Mouse (Mus musculus) hindbrain, embryonic 15.5 days (tissue): ENCODE results near the gene Plcl1. TPM values are rescaled to one million over a fixed set of nuclear protein-coding genes. Genes with fewer than 3 reads are reported as not detected.

Experiments used
- ATAC-seq: fragments of 200-750 bp; cut with Nextera tagmentation; 2 replicates; pipeline ENCODE4 v1.8.0; 2017; ENCODE audit warnings: low read depth, moderate number of reproducible peaks, moderate TSS enrichment; ENCODE audit not compliant: low FRiP score
- H3K27ac ChIP-seq: fragments of 300-500 bp; sonication (generic); replicated peaks from 2 replicates; pipeline ENCODE4 v1.5.1; 2015; ENCODE audit warnings: mild to moderate bottlenecking, inconsistent platforms
- H3K27me3 ChIP-seq: fragments of 300-500 bp; sonication (generic); 2 replicates; pipeline ENCODE4 v1.6.1; 2015; ENCODE audit warnings: control low read depth, inconsistent platforms
- H3K36me3 ChIP-seq: fragments of 300-500 bp; sonication (generic); 2 replicates; pipeline ENCODE4 v1.6.1; 2015; ENCODE audit warnings: control low read depth, inconsistent platforms
- H3K4me1 ChIP-seq: fragments of 300-500 bp; sonication (generic); replicated peaks from 2 replicates; pipeline ENCODE4 v1.6.1; 2015; ENCODE audit warnings: control low read depth, inconsistent platforms
- H3K4me2 ChIP-seq: fragments of 300-500 bp; sonication (generic); 2 replicates; pipeline ENCODE4 v1.6.1; 2015; ENCODE audit warnings: moderate library complexity, mild to moderate bottlenecking, inconsistent platforms
- H3K4me3 ChIP-seq: fragments of 300-500 bp; sonication (generic); 2 replicates; pipeline ENCODE4 v1.5.1; 2015; ENCODE audit warnings: mild to moderate bottlenecking, inconsistent platforms
- H3K9ac ChIP-seq: fragments of 300-500 bp; sonication (generic); 2 replicates; pipeline ENCODE4 v1.6.1; 2015; ENCODE audit warnings: inconsistent platforms
- H3K9me3 ChIP-seq: fragments of 300-500 bp; sonication (generic); 2 replicates; pipeline ENCODE4 v1.6.1; 2016; ENCODE audit warnings: control low read depth, inconsistent platforms
- WGBS: fragments of 180-500 bp; shearing (Covaris S2); methylation state at CpG from one replicate; pipeline ENCODE4 v1.1.7; 2015; 5-methylcytosine and 5-hydroxymethylcytosine counted together
- polyA plus RNA-seq: library from polyadenylated mRNA; unstranded; fragments of >200 nt; fragmentation: Nextera tagmentation; extraction: Ambion mirVana; gene quantifications from 2 replicates; pipeline ENCODE4 v1.2.1, GENCODE M21; 2015

Gene Plcl1
- polyA plus RNA-seq, 1 experiment from 2014 or later = 4.5 TPM

GRCm38 (mm10) chr1:55633326-55633725 lies 227.6 kb downstream of the Plcl1 start:
- no peaks in the 10 kb centered on the region for H3K27me3 ChIP-seq
- no peaks in the 10 kb centered on the region for H3K36me3 ChIP-seq
- 71% methylated on average over 4 of the region's 4 CpGs for WGBS
- H3K4me1 ChIP-seq = no peaks in the 10 kb centered on the region
- H3K4me3 ChIP-seq = no peak overlapping the region
- no peaks in the 10 kb centered on the region for H3K9me3 ChIP-seq
- no peak overlapping the region for H3K9ac ChIP-seq
- H3K27ac ChIP-seq = no peak overlapping the region
- no peak overlapping the region for H3K4me2 ChIP-seq
- no peak for ATAC-seq

GRCm38 (mm10) chr1:55659518-55660210 lies 253.9 kb downstream of the Plcl1 start:
- H3K27ac ChIP-seq = no peak overlapping the region
- H3K36me3 ChIP-seq = no peaks in the 10 kb centered on the region
- no peaks in the 10 kb centered on the region for H3K27me3 ChIP-seq
- H3K4me1 ChIP-seq = peaks cover 5% of the 10 kb centered on the region
- 65% methylated on average over 8 of the region's 8 CpGs for WGBS
- H3K9me3 ChIP-seq = no peaks in the 10 kb centered on the region
- no peak overlapping the region for H3K4me3 ChIP-seq
- H3K4me2 ChIP-seq = no peak overlapping the region
- peak; percentile 58 for ATAC-seq
- no peak overlapping the region for H3K9ac ChIP-seq

- H3K4me1 ChIP-seq = peaks cover 21% of the 10 kb centered on the region
- H3K4me2 ChIP-seq = no peak overlapping the region
- 64% methylated on average over 2 of the region's 2 CpGs for WGBS
- no peak overlapping the region for H3K4me3 ChIP-seq
- no peaks in the 10 kb centered on the region for H3K9me3 ChIP-seq
- H3K27me3 ChIP-seq = no peaks in the 10 kb centered on the region
- ATAC-seq = no peak
- no peak overlapping the region for H3K9ac ChIP-seq
- no peaks in the 10 kb centered on the region for H3K36me3 ChIP-seq
- H3K27ac ChIP-seq = no peak overlapping the region
These were observed 255.7 kb downstream of the Plcl1 start for GRCm38 (mm10) chr1:55661381-55661780.

GRCm38 (mm10) chr1:55665137-55665827 lies 259.6 kb downstream of the Plcl1 start:
- Histone ChIP-seq H3K9me3 (no peaks in the 10 kb centered on the region), H3K27me3 (no peaks in the 10 kb centered on the region), H3K27ac (peak overlapping the region; percentile 61; the same call in 1 of the 2 replicates), H3K36me3 (no peaks in the 10 kb centered on the region), H3K9ac (no peak overlapping the region), H3K4me1 (peaks cover 29% of the 10 kb centered on the region), H3K4me2 (peak overlapping the region; percentile 33), H3K4me3 (no peak overlapping the region)
- 0 out of 2 replicates have a peak, but pooled peaks have one; percentile 31 for ATAC-seq
- WGBS = 56% methylated on average over 10 of the region's 10 CpGs

GRCm38 (mm10) chr1:55665828-55666673 lies 260.3 kb downstream of the Plcl1 start:
- WGBS = 17% methylated on average over 11 of the region's 11 CpGs
- Histone ChIP-seq H3K4me1 (peaks cover 29% of the 10 kb centered on the region), H3K4me3 (no peak overlapping the region), H3K27me3 (no peaks in the 10 kb centered on the region), H3K27ac (peak overlapping the region; percentile 61), H3K9ac (no peak overlapping the region; the same call in 1 of the 2 replicates), H3K9me3 (no peaks in the 10 kb centered on the region), H3K36me3 (no peaks in the 10 kb centered on the region), H3K4me2 (peak overlapping the region; percentile 33)
- peak; percentile 80 for ATAC-seq

GRCm38 (mm10) chr1:55666798-55667197 lies 261.1 kb downstream of the Plcl1 start:
- Histone ChIP-seq H3K9ac (no peak overlapping the region), H3K9me3 (no peaks in the 10 kb centered on the region), H3K4me3 (no peak overlapping the region), H3K4me1 (peaks cover 29% of the 10 kb centered on the region), H3K27me3 (no peaks in the 10 kb centered on the region), H3K4me2 (no peak overlapping the region), H3K36me3 (no peaks in the 10 kb centered on the region), H3K27ac (peak overlapping the region; percentile 61; the same call in 1 of the 2 replicates)
- 42% methylated on average over 5 of the region's 5 CpGs for WGBS
- ATAC-seq = no peak

GRCm38 (mm10) chr1:55668622-55669237 lies 263.0 kb downstream of the Plcl1 start:
- WGBS = 57% methylated on average over 4 of the region's 4 CpGs
- Histone ChIP-seq H3K4me3 (no peak overlapping the region), H3K9me3 (no peaks in the 10 kb centered on the region), H3K9ac (no peak overlapping the region), H3K4me1 (peaks cover 29% of the 10 kb centered on the region), H3K4me2 (no peak overlapping the region), H3K27me3 (no peaks in the 10 kb centered on the region), H3K36me3 (no peaks in the 10 kb centered on the region), H3K27ac (no peak overlapping the region)
- ATAC-seq = no peak

GRCm38 (mm10) chr1:55682676-55683075 lies 277.0 kb downstream of the Plcl1 start:
- no peak for ATAC-seq
- Histone ChIP-seq H3K4me2 (no peak overlapping the region), H3K4me3 (no peak overlapping the region), H3K9ac (no peak overlapping the region), H3K36me3 (no peaks in the 10 kb centered on the region), H3K27me3 (no peaks in the 10 kb centered on the region), H3K9me3 (no peaks in the 10 kb centered on the region), H3K27ac (no peak overlapping the region), H3K4me1 (no peaks in the 10 kb centered on the region)
- WGBS = 96% methylated on average over 3 of the region's 3 CpGs

- 79% methylated on average over 5 of the region's 5 CpGs for WGBS
- Histone ChIP-seq H3K27me3 (no peaks in the 10 kb centered on the region), H3K9me3 (no peaks in the 10 kb centered on the region), H3K27ac (no peak overlapping the region), H3K4me3 (no peak overlapping the region), H3K4me1 (no peaks in the 10 kb centered on the region), H3K9ac (no peak overlapping the region), H3K4me2 (no peak overlapping the region), H3K36me3 (no peaks in the 10 kb centered on the region)
- no peak for ATAC-seq
These were observed 280.5 kb downstream of the Plcl1 start for GRCm38 (mm10) chr1:55686261-55686660.

- Histone ChIP-seq H3K9me3 (no peaks in the 10 kb centered on the region), H3K4me2 (no peak overlapping the region)
- no peak for ATAC-seq
These were observed 288.0 kb downstream of the Plcl1 start for GRCm38 (mm10) chr1:55693636-55694220.

GRCm38 (mm10) chr1:55696206-55696605 lies 290.5 kb downstream of the Plcl1 start:
- Histone ChIP-seq H3K4me2 (no peak overlapping the region), H3K4me3 (no peak overlapping the region), H3K27ac (no peak overlapping the region), H3K36me3 (no peaks in the 10 kb centered on the region), H3K9me3 (no peaks in the 10 kb centered on the region), H3K4me1 (peaks cover 1% of the 10 kb centered on the region; the same call in 1 of the 2 replicates), H3K9ac (no peak overlapping the region), H3K27me3 (no peaks in the 10 kb centered on the region)
- WGBS = 94% methylated on average over 5 of the region's 5 CpGs
- no peak for ATAC-seq

More at GRCm38 (mm10) chr1:55693636-55694220, 288.0 kb downstream of the Plcl1 start:
- Histone ChIP-seq H3K36me3 (no peaks in the 10 kb centered on the region), H3K27ac (no peak overlapping the region), H3K9ac (no peak overlapping the region), H3K4me1 (no peaks in the 10 kb centered on the region), H3K4me3 (no peak overlapping the region), H3K27me3 (no peaks in the 10 kb centered on the region)
- 91% methylated on average over 10 of the region's 10 CpGs for WGBS
